Mouse (Mus musculus) thymus, adult 2 months (tissue): ENCODE measurements around the gene Lamp5.

ENCODE experiments used
- CTCF ChIP-seq: fragments of 200-500 bp; IDR thresholded peaks from 2 replicates; pipeline ENCODE4 v1.5.1; 2012; ENCODE audit warnings: mild to moderate bottlenecking, control low read depth, low read length, moderate library complexity, borderline replicate concordance; ENCODE audit not compliant: control insufficient read depth, poor library complexity, insufficient read depth; ENCODE audit errors: extremely low read depth
- POLR2A ChIP-seq: fragments of 200-500 bp; IDR thresholded peaks from 2 replicates; pipeline ENCODE4 v1.6.1; 2012; ENCODE audit warnings: mild to moderate bottlenecking, low read length, control low read depth, moderate library complexity; ENCODE audit not compliant: control insufficient read depth, poor library complexity, insufficient read depth; ENCODE audit errors: extremely low read depth

DNA sequence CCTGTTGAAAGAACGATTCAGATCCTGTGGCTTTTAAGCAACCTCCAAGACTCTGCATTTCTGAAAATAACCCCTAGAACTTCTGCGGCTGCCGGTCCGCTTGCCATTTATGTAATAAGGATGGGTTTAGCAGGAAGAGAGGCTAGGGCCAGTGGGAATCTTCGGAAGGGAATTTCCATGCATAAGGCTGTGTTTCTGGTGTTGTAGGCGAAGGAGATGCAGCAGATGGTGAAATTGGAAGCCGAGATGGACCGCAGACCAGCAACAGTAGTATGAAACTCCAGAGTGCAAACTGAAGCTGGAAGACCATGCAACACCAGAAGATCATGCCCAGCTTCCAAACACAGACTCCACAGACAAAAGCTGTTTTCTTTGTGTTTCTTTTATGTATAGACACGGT is 39.3 kb upstream of the Lamp5 start:
- TF ChIP-seq POLR2A (no peak), CTCF (no peak)
